Mouse (Mus musculus) midbrain, embryonic 14.5 days (tissue): ENCODE data around the gene Nsl1. TPM values are rescaled to one million over a fixed set of nuclear protein-coding genes. Genes with fewer than 3 reads are reported as not detected.

ENCODE experiments used
- ATAC-seq: fragments of 200-750 bp; cut with Nextera tagmentation; 2 replicates; pipeline ENCODE4 v1.8.0; 2017; ENCODE audit warnings: moderate number of reproducible peaks, moderate library complexity; ENCODE audit not compliant: low FRiP score, low TSS enrichment
- DNase-seq: peaks from one replicate; pipeline ENCODE4 v3.0.0-alpha.2; 2015
- H3K27ac ChIP-seq: fragments of 300-500 bp; sonication (generic); replicated peaks from 2 replicates; pipeline ENCODE4 v1.5.1; 2014; ENCODE audit warnings: mild to moderate bottlenecking, low read depth, low read length, moderate library complexity
- H3K27me3 ChIP-seq: fragments of 300-500 bp; sonication (generic); 2 replicates; pipeline ENCODE4 v1.6.1; 2014; ENCODE audit warnings: low read length, control low read depth, mixed read lengths; ENCODE audit not compliant: control insufficient read depth, insufficient read depth
- H3K36me3 ChIP-seq: fragments of 300-500 bp; sonication (generic); 2 replicates; pipeline ENCODE4 v1.6.1; 2014; ENCODE audit warnings: low read length, control low read depth; ENCODE audit not compliant: control insufficient read depth, insufficient read depth
- H3K4me1 ChIP-seq: fragments of 300-500 bp; sonication (generic); 2 replicates; pipeline ENCODE4 v1.6.1; 2014; ENCODE audit warnings: mild to moderate bottlenecking, antibody characterized with exemption, low read length, control low read depth; ENCODE audit not compliant: control insufficient read depth, insufficient read depth
- H3K4me2 ChIP-seq: fragments of 300-500 bp; sonication (generic); 2 replicates; pipeline ENCODE4 v1.6.1; 2014; ENCODE audit warnings: mild to moderate bottlenecking, low read length, moderate library complexity
- H3K4me3 ChIP-seq: fragments of 300-500 bp; sonication (generic); replicated peaks from 2 replicates; pipeline ENCODE4 v1.5.1; 2014; ENCODE audit warnings: low read depth, low read length
- H3K9ac ChIP-seq: fragments of 300-500 bp; sonication (generic); replicated peaks from 2 replicates; pipeline ENCODE4 v1.6.1; 2014; ENCODE audit warnings: mild to moderate bottlenecking, low read length, moderate library complexity
- H3K9me3 ChIP-seq: fragments of 300-500 bp; sonication (generic); 2 replicates; pipeline ENCODE4 v1.6.1; 2016; ENCODE audit warnings: low read length, control low read depth, mixed read lengths; ENCODE audit not compliant: control insufficient read depth
- WGBS: fragments of 180-500 bp; shearing (Covaris S2); extraction: QIAGEN DNeasy Blood & Tissue Kit; methylation state at CpG from one replicate; pipeline ENCODE4 v1.1.7; 2014; 5-methylcytosine and 5-hydroxymethylcytosine counted together
- polyA plus RNA-seq: library from polyadenylated mRNA; unstranded; fragments of >200 nt; fragmentation: Nextera tagmentation; extraction: Ambion mirVana; gene quantifications from 2 replicates; pipeline ENCODE4 v1.2.1, GENCODE M21; 2014

Gene Nsl1
- polyA plus RNA-seq, 1 experiment from 2014 or later = 4.9 TPM

- ATAC-seq = no peak
- no peak overlapping the region for H3K27ac ChIP-seq
- no peak for DNase-seq
- H3K9me3 ChIP-seq = no peaks in the 10 kb centered on the region
- WGBS = 89% methylated on average over 9 of the region's 9 CpGs
- no peaks in the 10 kb centered on the region for H3K27me3 ChIP-seq
- H3K9ac ChIP-seq = no peak overlapping the region
- no peaks in the 10 kb centered on the region for H3K36me3 ChIP-seq
- H3K4me1 ChIP-seq = no peaks in the 10 kb centered on the region
- no peak overlapping the region for H3K4me3 ChIP-seq
- no peak overlapping the region for H3K4me2 ChIP-seq
These were observed 47.1 kb downstream of the Nsl1 start for GRCm38 (mm10) chr1:191109907-191110306.

GRCm38 (mm10) chr1:191111146-191111545 lies 48.3 kb downstream of the Nsl1 start:
- Histone ChIP-seq H3K27ac (no peak overlapping the region), H3K4me2 (no peak overlapping the region), H3K4me1 (no peaks in the 10 kb centered on the region), H3K9ac (no peak overlapping the region), H3K9me3 (no peaks in the 10 kb centered on the region), H3K27me3 (no peaks in the 10 kb centered on the region), H3K36me3 (no peaks in the 10 kb centered on the region), H3K4me3 (no peak overlapping the region)
- WGBS = 71% methylated on average over 8 of the region's 8 CpGs
- no peak for ATAC-seq
- no peak for DNase-seq

- ATAC-seq = no peak
- WGBS = 82% methylated on average over 7 of the region's 7 CpGs
- no peak overlapping the region for H3K4me3 ChIP-seq
- no peaks in the 10 kb centered on the region for H3K27me3 ChIP-seq
- H3K4me2 ChIP-seq = no peak overlapping the region
- H3K27ac ChIP-seq = no peak overlapping the region
- no peaks in the 10 kb centered on the region for H3K9me3 ChIP-seq
- H3K4me1 ChIP-seq = no peaks in the 10 kb centered on the region
- H3K36me3 ChIP-seq = no peaks in the 10 kb centered on the region
- H3K9ac ChIP-seq = no peak overlapping the region
- no peak for DNase-seq
These were observed 52.1 kb downstream of the Nsl1 start for GRCm38 (mm10) chr1:191114868-191115267.

GRCm38 (mm10) chr1:191115514-191116238 lies 52.9 kb downstream of the Nsl1 start:
- WGBS = 77% methylated on average over 11 of the region's 11 CpGs
- Histone ChIP-seq H3K27ac (no peak overlapping the region), H3K36me3 (no peaks in the 10 kb centered on the region), H3K4me3 (no peak overlapping the region), H3K9me3 (no peaks in the 10 kb centered on the region), H3K4me2 (no peak overlapping the region), H3K4me1 (no peaks in the 10 kb centered on the region), H3K9ac (no peak overlapping the region), H3K27me3 (no peaks in the 10 kb centered on the region)
- DNase-seq = no peak
- ATAC-seq = no peak

- H3K27ac ChIP-seq = no peak overlapping the region
- 79% methylated on average over 3 of the region's 3 CpGs for WGBS
- no peak for DNase-seq
- H3K4me1 ChIP-seq = peaks cover 6% of the 10 kb centered on the region; the same call in 1 of the 2 replicates
- no peaks in the 10 kb centered on the region for H3K27me3 ChIP-seq
- H3K4me2 ChIP-seq = no peak overlapping the region
- ATAC-seq = no peak
- no peak overlapping the region for H3K4me3 ChIP-seq
- H3K9ac ChIP-seq = no peak overlapping the region
- no peaks in the 10 kb centered on the region for H3K9me3 ChIP-seq
- H3K36me3 ChIP-seq = no peaks in the 10 kb centered on the region
These were observed 59.9 kb downstream of the Nsl1 start for GRCm38 (mm10) chr1:191122744-191123143.

GRCm38 (mm10) chr1:191123696-191124095 lies 60.9 kb downstream of the Nsl1 start:
- DNase-seq = no peak

GRCm38 (mm10) chr1:191124288-191124687 lies 61.5 kb downstream of the Nsl1 start:
- no peak overlapping the region for H3K27ac ChIP-seq
- no peak overlapping the region for H3K9ac ChIP-seq
- ATAC-seq = no peak
- no peak overlapping the region for H3K4me2 ChIP-seq
- H3K4me1 ChIP-seq = peaks cover 6% of the 10 kb centered on the region; the same call in 1 of the 2 replicates
- no peaks in the 10 kb centered on the region for H3K36me3 ChIP-seq
- no peak overlapping the region for H3K4me3 ChIP-seq
- no peaks in the 10 kb centered on the region for H3K9me3 ChIP-seq
- 63% methylated on average over 4 of the region's 4 CpGs for WGBS
- no peak for DNase-seq
- H3K27me3 ChIP-seq = no peaks in the 10 kb centered on the region

More at GRCm38 (mm10) chr1:191123696-191124095, 60.9 kb downstream of the Nsl1 start:
- H3K4me3 ChIP-seq = no peak overlapping the region
- H3K27me3 ChIP-seq = no peaks in the 10 kb centered on the region
- H3K4me1 ChIP-seq = peaks cover 6% of the 10 kb centered on the region; the same call in 1 of the 2 replicates
- ATAC-seq = no peak
- no peaks in the 10 kb centered on the region for H3K9me3 ChIP-seq
- no peak overlapping the region for H3K27ac ChIP-seq
- 86% methylated on average over 2 of the region's 2 CpGs for WGBS
- no peaks in the 10 kb centered on the region for H3K36me3 ChIP-seq
- H3K4me2 ChIP-seq = no peak overlapping the region
- H3K9ac ChIP-seq = no peak overlapping the region

- H3K36me3 ChIP-seq = no peaks in the 10 kb centered on the region
- no peaks in the 10 kb centered on the region; the same call in 1 of the 2 replicates for H3K9me3 ChIP-seq
- H3K27ac ChIP-seq = no peak overlapping the region
- H3K27me3 ChIP-seq = no peaks in the 10 kb centered on the region
- peak overlapping the region; percentile 48 for H3K4me2 ChIP-seq
- DNase-seq (peak; percentile 73), ATAC-seq (no peak)
- peak overlapping the region; percentile 20 for H3K4me3 ChIP-seq
- H3K9ac ChIP-seq = 0 out of 2 replicates have a peak overlapping the region, but pooled peaks have one; percentile 12
- WGBS = 17% methylated on average over 38 of the region's 38 CpGs
- H3K4me1 ChIP-seq = peaks cover 6% of the 10 kb centered on the region; the same call in 1 of the 2 replicates
These were observed 63.2 kb downstream of the Nsl1 start for GRCm38 (mm10) chr1:191125811-191126638.
